Mouse (Mus musculus): Measurements from ENCODE around the gene Grhl3.

Grhl3 gene

DNA sequence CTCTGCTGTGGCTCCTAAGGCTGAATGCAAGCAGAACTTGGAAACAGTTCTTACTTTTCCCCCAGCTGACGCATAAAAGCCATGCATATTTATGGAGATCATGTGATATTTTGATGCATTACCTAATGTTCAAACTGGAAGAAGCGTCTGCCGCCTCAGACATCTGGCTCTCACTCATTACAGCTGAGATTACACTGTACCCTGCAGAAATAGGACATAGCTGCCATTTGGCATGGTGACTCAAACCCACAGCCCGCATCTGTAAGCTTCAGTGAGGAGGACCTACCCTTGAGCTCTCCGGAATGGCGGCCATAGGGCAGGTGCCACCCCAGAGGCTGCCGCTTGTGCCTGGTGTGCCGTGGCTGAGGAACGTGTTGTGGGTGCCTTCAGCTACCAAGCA lies 42.2 kb downstream of the Grhl3 start:
- no peak for DNase-seq (ENCODE audit: low spot score)

DNA sequence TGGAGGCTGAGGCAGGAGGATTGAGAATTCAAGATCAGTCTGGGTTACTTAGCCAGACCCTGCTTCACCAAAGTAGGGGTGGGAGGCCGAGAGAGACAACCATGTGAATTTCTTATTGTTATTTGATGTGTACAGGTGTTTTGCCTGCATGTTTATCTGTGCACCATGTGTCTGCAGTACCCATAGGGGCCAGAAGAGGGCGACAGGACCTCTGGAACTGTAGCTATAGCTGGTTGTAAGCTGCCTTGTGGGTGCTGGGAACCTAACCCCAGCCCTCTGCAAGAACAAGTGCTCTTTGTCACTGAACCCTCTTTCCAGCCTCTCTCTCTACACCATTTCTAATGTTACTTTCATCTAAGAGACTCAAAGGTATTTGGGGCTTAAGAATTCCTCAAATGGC lies 43.2 kb downstream of the Grhl3 start:
- DNase-seq (ENCODE audit: low spot score), result no peak

DNA sequence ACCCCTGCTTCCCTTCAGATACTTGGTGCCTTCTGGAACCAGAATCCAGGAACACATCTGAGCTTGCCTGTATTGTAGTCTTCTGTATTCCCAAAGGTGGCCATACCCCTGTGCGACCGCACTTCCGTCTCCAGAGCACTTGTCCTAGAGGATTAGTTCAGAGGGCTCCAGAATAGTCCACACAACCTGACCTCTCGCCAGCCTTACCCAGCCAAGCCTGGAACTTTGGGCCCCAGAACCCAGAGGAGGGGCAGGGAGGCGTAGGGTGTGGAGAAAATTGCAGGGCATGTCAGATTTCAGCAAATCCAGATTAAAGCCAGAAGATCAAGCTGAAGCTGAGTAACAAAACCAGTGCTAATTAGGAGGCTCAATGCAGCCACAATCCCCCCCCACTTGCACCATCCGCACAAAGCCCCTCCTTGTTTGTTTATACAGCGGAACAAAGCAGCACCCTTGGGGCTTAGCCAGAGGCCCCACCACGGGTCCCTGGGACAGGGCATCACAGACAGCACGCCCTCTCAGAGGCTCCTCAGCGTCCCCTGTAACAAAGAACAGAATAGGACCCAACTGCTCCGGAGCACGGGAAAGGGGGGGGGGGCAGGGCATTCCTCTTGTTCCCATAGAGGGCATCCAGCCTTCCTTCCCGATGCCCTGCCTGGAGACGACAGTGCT lies 47.3 kb downstream of the Grhl3 start:
- DNase-seq (ENCODE audit: low spot score), result no peak

DNA sequence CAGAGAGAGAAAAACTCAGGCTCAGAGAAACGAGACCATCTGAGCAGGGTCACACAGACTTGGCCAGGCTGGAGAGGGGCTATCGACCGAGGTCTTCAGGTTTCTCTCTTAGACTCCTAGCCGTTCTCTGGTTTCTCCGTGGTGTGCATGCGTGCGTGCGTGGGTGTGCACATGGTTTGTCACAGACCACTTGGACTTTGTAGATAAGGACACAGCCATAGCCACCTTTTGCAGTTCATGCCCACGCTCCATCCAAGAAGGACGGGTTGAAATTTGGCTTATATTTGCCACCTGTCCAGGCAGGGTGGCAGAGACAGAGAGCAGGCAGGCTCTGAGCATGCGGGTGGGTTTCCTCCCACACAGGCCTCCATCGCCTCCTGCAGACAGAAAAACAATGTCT lies 48.4 kb downstream of the Grhl3 start:
- DNase-seq (ENCODE audit: low spot score), result no peak

DNA sequence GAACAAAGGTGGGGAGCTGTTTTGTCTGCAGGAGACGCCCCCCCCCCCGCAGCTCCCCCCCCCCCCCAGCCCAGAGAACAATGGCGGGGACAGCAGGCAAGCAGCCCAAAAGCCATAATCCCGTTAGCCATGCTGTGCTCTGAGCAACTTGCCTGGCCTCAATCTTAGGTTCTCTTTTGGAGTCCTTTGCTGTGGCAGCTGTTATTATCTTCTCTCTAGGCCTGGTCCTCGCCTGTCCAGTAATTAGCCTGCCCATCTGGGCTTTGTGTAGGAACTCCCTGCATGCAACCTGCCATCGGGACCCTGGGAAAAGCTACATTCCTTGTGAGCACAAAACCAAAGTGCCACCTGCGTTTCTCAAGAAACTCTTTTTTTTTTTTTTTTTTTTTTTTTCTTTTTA lies 49.5 kb downstream of the Grhl3 start:
- no peak for DNase-seq (ENCODE audit: low spot score)

DNA sequence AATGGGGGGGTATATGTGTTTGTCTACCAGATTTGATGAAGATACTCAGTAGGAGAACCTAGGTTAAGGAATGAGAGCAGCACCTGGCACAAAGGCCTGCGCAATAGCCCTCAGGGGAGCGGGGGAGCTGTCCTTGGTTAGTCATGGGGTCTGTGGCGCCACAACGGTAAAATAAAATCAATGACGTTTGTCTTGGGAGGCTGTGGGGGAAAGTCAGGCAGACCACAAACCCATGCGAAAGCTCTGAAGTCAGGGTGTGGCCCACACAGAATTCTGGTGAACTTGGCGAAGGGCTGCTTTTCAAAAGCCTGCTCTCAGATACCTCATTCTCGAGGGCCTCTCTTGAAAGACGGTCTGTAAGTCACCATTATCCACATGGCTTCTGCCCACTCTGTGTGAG lies 53.0 kb downstream of the Grhl3 start:
- no peak for DNase-seq (ENCODE audit: low spot score)

DNA sequence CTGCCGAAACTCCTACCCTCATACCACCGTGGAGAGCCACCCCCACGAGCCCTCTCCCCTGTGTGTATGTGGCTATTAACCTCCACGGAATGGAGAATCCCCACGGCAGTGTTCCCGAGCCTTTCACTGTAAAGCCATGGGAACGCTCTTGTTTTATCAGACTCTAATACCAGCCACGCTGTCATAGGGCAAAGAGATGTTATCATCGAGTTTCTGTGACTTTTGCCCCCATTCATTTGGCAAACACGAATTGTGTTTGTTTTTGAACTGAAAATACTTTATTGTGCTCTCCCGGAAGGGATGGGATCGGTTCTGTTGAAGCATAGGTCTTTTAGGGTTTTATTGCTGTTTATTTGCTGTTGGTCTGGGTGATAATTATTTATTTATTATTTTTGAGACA lies 55.3 kb downstream of the Grhl3 start:
- no peak for DNase-seq (ENCODE audit: low spot score)

DNA sequence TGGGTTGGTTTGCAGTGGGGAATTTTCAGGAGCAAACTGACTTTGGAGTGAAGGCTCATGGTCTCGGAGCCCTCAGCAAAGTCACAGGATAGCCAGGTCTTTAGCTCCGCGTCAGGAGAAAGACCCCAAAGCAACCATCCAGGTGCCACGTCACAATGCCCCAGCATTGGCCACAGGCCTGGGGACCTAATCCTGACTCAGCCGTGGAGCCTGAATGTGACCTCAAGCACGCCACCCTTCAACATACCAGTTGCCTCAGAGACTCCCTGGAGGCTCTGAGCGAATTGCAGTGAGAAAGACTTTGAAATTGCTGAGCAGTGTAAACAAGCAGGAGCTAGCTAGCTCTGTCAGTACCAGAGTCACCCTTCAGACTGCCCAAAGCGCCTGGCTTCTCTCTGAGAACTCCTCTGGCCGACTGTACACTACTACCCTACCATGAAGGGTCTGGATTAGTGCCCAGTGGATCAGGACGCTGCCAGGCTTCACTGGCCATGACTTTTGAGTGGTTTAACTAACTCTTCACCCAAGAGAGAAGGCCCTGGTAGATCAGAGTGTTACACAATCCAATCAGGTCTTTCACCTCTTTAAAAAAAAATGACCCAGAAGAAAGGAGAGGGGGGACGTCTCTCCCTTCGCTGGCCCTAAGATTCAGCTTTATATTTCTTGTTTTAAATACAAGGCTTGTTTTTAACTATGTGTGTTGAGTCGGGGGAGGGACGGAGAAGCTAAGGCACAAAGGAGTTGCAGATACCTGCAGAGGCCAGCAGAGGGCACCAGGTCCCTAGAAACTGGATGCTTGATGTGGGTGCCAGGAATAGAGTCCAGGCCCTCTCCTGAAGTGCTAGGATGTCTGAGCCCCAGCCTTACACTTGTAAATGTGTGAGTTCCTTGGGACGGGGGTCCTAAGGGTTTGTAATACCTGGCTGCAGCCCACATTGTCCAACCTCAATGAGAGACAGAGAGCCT lies 56.8 kb downstream of the Grhl3 start:
- DNase-seq (ENCODE audit: low spot score), result peak; percentile 35

DNA sequence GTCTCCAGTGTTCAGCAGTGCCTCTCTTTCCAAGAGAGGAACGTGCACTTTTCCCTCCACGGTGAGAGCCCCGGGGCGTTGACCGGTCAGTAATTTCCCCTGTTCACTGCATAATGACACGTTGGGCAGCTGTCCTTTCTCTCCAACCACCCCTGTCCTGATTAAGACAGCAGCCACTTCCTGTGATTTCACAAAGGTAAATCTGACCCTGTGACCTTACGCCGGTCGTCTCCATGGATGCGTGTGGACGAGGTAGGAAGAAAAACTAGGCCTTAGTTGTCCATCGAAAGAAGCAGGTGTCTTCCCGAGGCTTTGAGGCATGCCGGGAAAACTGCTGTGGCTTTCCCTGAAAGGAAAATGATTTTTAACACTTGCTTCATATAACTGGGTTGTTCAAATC lies 58.5 kb downstream of the Grhl3 start:
- DNase-seq (ENCODE audit: low spot score), result no peak

DNA sequence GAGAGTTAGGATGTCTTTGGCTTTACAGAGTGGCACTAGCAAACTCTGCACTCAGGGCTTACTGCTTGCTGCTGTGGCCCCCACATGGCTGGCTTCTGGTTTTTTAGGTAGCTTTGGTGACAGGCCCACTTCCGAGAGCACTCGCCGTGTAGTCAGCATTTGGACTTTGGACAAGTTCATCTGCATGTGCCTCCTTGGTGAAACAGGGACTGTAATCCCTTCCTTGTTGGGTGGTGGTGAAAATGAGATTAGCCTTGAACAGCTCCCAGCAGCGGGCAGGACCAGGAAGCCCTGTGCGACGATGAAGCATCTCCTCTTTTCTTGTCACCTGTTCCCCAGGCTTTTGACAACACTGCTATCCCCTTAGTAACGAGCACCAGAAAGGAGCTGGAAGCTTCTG lies 59.6 kb downstream of the Grhl3 start:
- DNase-seq (ENCODE audit: low spot score), result no peak

DNA sequence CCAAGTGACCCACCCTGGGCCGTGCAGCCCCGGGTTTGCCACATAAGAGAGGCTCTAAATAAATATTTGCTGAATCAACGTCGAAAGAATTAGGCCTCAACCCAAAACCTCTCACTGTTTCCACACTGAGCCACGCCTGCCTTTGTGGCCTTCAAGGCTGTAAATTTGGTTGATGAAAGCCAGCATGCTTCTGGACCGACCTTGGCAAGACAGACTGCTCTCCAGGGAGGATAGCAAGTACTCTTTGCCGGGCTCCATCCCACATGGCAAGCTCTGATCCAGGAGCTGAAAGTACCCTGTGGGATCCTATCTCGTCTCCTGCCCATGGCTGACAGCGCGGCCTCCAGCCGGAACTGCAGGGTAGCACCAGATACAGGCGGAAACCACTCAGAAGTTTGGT lies 63.9 kb downstream of the Grhl3 start:
- no peak for DNase-seq (ENCODE audit: low spot score)

DNA sequence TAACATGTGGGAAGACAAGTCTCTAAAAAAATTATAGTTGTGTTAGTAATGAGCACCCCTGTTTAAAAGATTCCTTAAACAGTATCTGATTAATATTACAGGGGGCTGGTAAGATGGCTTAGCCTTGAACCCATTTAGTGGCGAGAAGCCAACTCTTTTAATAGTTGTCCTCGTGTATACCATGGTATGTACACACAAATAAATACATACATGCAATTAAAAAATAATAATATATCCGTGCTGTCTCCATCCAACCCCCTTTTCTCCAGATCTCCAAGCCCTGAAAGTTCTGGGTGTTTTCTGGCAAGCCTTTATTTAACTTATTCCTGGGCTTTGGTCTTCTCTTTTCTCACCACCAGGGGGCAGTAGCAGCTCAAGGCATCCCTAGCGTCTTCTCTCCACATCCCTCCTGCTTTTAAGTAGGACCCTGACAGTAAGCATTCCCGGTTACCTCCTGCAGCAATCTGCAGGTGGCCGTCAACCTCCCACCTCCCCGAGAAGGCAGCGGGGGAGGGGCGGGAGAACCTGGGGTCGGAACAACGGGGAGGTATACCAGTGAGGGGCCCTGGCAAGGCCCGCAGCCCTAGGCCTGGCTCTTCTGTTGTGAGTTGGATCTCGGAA lies 64.9 kb downstream of the Grhl3 start:
- DNase-seq (ENCODE audit: low spot score), result peak; percentile 39

DNA sequence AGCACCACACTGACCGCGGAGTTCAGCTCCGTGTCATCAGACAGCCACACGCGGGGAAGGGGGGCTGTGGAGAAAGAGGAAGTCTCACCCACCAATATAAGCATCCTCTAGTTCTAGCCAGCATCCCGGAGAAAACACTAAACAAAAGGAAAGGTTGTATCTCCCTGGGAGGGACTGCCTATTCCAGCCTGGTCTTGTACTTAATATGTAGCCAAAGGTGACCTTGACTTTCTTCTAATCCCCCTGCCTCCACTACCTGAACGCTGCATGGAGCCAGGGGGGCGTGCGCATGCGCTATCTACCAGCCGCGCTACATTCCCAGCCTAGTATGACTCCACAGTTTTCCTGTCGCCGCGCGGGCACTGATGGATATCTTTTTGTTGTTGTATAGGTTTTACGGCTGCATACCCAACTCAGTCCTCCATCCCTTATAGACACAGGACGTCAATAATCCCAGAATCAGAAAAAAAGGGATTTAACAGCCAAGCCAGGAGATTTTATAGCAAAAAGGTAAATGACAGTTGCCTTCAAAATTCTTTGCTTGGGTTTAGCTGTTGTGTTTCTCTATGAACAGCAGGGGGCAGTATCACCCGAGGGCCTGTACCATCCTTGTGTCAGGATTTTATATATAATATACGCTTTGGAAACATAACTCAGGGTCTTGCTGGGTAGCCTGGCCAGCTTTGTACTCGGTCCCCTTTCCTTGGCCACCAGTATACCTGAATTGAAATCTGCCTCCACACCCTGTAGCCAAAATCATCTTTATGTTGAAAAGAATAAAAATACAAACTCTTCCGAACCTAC lies 65.7 kb downstream of the Grhl3 start:
- DNase-seq (ENCODE audit: low spot score), result peak; percentile 45

DNA sequence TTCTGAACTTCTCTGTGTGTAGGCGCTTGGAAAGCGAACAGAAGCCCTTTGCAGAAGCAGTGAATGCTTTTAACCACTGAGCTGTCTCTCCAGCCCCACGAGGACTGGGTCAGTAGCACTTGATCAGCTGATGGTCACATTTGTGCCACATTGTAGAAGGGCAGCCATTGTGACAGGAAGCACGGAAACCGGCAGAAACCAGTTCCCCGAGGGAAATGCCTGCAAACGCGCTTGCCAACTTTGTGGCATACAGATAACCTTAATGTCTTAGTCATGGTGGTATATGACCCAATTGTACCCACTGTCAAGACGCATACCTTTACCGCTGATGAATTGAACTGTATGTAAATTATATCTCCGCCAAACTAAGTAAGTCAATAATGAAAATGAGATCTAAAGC lies 67.6 kb downstream of the Grhl3 start:
- DNase-seq (ENCODE audit: low spot score), result no peak

DNA sequence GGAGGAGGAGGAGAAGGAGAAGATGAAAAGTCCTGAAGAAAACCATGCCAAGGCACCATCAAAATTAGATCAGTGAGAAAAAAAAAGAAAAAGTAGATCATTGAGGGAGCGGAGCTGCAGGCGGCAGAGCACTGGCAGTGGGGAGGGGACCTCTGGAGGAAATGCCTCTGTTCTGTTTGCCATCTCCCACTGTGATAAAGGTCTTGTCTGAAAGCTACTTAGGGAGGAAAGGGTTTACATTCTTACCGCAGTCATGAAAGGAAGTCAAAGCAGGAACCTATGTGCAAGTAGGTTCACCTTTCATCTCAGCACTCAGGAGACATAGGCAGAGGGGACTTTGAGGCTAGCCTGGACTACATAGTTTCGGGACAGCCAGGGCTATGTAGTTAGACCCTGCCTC lies 71.8 kb downstream of the Grhl3 start:
- DNase-seq (ENCODE audit: low spot score), result no peak

DNA sequence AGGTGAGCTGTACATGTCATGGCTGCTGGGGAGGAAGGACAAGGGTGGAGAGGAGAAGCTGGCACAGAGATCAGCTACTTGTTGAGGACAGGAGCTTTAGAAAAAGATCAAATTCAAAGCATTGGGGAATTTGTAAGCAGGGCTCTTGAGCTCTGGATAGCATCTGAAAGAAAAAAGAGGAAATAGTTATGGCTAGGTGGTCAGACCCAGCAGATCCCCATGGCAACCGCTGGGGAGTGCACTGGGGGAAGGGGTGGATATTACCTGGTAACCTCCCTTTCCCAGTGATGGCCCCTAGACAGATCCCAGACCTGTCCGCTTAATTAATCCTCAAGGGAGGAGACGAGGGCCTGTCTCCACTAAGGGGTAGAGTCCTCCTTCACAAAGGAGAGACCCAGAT lies 73.6 kb downstream of the Grhl3 start:
- DNase-seq (ENCODE audit: low spot score), result no peak

DNA sequence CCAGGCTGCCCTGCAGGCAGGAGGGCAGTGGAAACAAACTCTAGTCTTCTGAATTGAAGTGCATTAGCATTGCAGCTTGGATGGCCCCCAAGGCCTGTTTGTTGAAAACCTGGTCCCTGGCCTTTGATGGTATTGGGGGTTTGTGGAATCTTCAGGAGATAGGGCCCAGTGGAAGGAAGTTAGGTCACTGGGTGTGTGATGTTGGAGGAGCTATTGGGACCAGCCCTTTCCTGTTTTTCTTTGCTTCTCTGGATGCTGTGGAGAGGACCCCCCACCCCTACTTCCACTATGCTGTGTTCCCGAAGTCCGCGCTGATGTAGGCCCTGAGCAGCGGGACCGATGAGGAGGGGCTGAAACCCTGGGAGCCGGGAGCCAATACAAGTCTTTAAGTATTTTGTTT lies 75.3 kb downstream of the Grhl3 start:
- no peak for DNase-seq (ENCODE audit: low spot score)

DNA sequence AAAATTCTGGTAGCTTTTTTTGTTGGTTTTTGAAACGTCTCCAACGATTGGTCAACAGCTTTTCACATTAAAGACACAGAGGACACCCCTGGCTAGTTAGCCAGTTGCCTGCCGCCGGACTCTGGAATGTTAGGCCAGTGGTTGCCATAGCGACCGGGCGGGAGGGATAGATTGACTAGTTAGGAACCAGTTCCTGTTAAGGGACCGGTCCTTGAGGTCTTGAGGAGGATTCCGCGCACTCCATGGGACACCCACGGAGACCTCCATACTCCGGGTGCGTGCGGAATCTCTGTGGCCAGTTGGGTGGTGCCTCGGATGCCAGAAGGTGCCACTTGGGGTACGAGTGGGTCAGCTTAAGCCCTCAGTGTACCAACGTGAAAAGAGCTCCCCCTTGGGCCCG lies 77.6 kb downstream of the Grhl3 start:
- no peak for DNase-seq (ENCODE audit: low spot score)

DNA sequence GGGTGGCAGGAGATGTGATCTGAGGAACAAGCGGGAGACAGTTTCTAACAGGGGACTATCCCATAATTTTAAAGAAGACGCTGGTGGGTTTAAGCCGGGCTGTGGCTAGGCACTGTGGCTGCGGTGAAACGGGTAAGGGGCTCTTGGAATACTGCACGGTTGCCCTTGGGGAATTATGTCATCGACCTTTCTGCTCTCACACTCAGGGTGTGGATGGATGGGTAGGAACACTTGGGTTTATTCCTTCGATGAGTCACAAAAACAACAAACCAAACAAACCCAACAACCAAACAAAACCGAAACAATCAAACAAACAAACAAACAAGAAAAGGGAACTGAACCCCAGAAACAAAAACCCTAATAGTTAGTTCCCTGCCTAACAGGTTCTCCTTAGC lies 78.0 kb downstream of the Grhl3 start:
- DNase-seq (ENCODE audit: low spot score), result no peak

DNA sequence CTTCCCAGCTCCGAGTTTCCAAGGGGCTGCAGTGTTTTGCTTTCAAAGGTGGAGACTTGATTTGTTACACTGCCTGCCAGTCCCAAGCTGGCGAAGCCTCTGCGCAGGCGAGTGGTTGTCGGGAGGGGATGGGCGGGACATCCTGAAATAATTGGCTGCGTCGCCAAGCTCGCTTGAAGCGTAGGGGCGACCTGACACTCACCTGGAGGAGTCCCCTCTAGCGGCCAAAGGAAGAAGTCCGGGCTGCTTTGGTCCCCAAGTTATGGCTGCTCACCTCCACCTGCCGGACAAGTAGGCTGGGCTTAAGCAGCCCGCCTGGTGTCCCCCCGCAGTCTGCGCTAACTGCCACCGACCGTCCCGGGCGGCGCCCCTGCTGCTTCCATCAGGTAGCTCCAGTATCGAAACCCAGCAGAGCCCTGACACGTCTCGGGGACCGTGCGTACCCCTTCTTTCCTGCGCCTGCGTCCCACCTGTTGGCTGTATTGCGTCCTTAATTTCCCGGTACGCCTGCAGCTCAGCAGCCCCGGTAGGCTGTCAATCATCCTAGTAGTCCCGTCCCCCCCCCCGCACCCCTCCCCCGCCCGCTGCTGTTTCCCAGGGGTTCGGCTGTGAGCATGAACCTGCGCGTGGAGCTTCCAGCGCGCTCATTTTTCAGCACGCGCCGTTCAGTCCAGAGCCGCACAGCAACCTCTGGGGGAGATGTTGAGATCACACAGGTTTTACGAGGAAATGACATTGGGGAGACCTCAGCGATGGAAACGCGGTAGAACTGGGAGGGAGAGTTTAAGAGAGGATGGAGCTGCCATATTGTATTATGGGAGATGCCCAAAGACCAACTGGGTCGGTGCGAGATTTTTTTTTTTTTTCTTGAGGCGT lies 78.7 kb downstream of the Grhl3 start, which contains the start of the genes Stpg1 and Nipal3:
Stpg1 (plus strand) TSS at position 270 of the 876 bp plus-strand sequence.
Nipal3 (minus strand) TSS at position 518 of the 876 bp plus-strand sequence.
- DNase-seq (ENCODE audit: low spot score), result peak; percentile 71
